Mouse (Mus musculus): ENCODE measurements around the gene Ovca2. TPM values are rescaled to one million over a fixed set of nuclear protein-coding genes. Genes with fewer than 3 reads are reported as not detected.

Ovca2 gene
- polyA plus RNA-seq, 1 experiment from 2014 or later, result 21.0 TPM

DNA sequence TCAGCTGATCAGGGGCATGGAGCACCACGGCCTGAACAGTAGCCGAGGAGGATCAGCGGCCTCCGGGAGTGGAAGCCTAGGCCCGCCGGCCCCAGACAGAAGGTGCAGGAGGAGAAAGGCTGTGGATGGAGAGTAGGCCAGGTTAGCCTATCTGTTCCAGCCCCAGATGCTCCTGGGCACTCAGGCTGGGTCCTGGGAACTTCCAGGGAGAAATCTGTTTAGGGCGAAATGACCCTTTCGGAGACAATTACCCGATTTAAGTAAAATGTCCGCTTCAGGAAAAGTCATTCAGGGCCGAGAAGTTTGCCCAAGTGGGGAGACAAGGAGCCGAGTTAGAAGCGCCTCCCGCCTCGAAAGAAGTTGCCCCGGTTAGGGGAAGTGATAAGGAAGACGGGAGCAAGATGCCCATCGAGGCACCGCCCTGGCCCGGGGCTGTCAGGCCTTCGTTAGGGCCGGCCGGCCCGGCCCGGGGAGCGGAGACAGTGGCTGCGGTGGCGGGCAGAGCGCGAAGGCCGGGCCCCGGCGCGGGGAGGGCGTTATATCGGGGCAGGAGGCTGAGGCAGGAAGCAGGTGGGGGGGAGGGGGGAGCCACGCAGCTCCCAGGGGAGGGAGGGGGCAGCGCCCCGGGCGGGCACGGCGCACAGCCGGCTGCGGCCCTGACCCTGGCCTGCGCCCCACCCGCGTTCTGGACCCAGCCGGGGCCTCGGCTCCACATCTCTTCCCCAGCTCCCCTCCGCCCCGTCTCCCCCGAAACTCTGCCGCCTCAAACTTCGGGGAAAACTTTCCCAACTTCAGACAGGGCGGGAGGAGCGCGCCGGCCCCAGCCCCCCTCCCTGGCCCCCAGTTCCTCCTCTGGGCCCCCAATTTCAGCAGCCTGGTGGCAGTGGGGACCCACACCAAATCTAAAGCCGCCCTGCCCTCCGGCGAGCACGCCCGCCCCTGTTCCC, 10.7 kb downstream of the Ovca2 start:
- peaks cover 75% of the 10 kb centered on the region for H3K4me1 ChIP-seq
- ATAC-seq (ENCODE audit: insufficient read depth, low FRiP score, low read depth), result no peak

GRCm38 (mm10) chr11:75166861-75167642, 11.6 kb downstream of the Ovca2 start:
- H3K9ac ChIP-seq, result peak overlapping the region; percentile 73
- peaks cover 53% of the 10 kb centered on the region for H3K27me3 ChIP-seq (replicated peaks)
- peak overlapping the region; percentile 85 for H3K4me2 ChIP-seq
- peak overlapping the region; percentile 65 for H3K4me3 ChIP-seq (replicated peaks)
- H3K4me1 ChIP-seq, result peaks cover 71% of the 10 kb centered on the region
- WGBS, result 4% methylated on average over 68 of the region's 68 CpGs
- H3K27ac ChIP-seq, result peak overlapping the region; percentile 91
- no peaks in the 10 kb centered on the region for H3K9me3 ChIP-seq
- ATAC-seq (ENCODE audit: insufficient read depth, low FRiP score, low read depth), result no peak
- peaks cover 14% of the 10 kb centered on the region; the same call in 1 of the 2 replicates for H3K36me3 ChIP-seq

More for the DNA sequence above, 10.7 kb downstream of the Ovca2 start:
- Histone ChIP-seq H3K27ac (peak overlapping the region; percentile 91), H3K36me3 (0 out of 2 replicates have a peak, but pooled peaks cover 7% of the 10 kb centered on the region), H3K4me3 (replicated peaks) (peak overlapping the region; percentile 65), H3K27me3 (replicated peaks) (peaks cover 62% of the 10 kb centered on the region), H3K9me3 (no peaks in the 10 kb centered on the region), H3K4me2 (peak overlapping the region; percentile 85), H3K9ac (peak overlapping the region; percentile 73)
- 6% methylated on average over 57 of the region's 63 CpGs for WGBS

DNA sequence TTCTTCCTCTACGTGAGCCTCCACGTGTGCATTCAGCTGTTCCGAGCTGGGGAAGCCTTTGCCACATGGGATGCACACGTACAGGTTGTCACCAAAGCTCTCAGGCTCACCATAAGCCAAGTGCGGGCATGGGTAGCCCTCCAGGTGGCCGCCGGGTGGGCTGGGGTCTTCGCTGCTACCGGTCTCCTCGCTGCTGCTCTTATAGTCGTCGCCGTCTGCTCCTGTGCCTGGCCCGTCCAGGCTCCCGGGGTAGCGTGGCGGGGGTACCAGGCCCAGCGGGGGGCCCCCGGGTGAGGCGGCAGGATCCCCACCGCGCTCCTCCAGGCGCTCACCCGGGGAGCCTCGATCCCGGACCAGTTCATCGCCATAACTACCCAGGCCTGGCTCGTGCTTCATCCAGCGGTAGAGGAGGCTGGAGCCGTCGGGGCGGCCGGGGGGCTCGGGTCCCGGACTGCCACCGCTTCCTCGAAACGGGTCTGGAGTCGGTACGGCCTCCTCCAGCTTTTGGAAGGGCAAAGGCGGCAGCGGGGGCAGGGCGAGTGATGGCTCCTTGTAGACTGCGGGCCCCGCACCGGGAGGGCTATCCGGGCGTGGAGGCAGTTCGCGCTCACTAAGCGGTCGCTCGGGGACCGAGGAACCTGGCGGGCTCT, 12.3 kb downstream of the Ovca2 start:
- peaks cover 14% of the 10 kb centered on the region; the same call in 1 of the 2 replicates for H3K36me3 ChIP-seq
- peaks cover 73% of the 10 kb centered on the region for H3K4me1 ChIP-seq
- H3K27me3 ChIP-seq (replicated peaks), result peaks cover 47% of the 10 kb centered on the region
- WGBS, result 16% methylated on average over 55 of the region's 55 CpGs
- peak overlapping the region; percentile 85 for H3K4me2 ChIP-seq
- H3K4me3 ChIP-seq (replicated peaks), result peak overlapping the region; percentile 65
- peak overlapping the region; percentile 91 for H3K27ac ChIP-seq
- no peaks in the 10 kb centered on the region for H3K9me3 ChIP-seq
- H3K9ac ChIP-seq, result peak overlapping the region; percentile 73
- no peak for ATAC-seq (ENCODE audit: insufficient read depth, low FRiP score, low read depth)

DNA sequence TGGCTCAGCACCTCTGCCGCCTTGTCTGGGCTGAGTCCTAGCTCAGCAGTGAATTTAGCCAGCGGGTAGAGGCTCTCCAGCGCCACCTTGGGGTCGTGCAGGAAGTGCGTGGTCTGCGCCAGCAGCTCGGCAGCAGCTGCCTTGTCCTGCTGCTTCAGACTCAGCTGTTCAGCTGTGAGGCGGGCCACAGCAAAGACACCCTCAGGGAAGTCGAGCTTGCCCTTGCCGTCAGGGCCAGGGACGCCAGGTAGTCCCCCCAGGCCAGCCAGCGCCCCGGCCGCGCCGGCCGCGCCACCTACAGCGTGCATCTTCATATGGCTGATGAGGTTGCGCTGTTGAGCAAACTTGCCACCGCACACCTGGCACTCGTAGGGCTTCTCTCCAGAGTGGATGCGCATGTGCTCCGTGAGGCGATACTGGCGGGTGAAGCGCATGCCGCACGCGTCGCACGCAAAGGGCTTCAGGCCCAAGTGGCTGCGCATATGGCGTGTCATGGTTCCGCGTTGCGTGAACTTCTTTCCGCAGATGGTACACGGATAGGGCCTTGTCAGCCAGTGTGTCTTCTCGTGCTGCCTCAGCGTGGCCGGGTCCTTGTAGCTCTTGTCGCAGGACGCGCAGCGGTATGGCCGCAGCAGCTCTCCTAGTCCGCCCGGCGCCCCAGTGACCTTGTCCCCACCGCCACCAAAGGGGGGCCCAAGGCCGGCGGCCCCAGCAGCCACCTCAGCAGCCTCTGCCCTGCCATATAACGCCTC, 13.0 kb downstream of the Ovca2 start:
- H3K36me3 ChIP-seq, result peaks cover 17% of the 10 kb centered on the region; the same call in 1 of the 2 replicates
- peak overlapping the region; percentile 73 for H3K9ac ChIP-seq
- H3K4me2 ChIP-seq, result peak overlapping the region; percentile 85
- WGBS, result 12% methylated on average over 54 of the region's 54 CpGs
- H3K4me1 ChIP-seq, result peaks cover 76% of the 10 kb centered on the region
- peak overlapping the region; percentile 91 for H3K27ac ChIP-seq
- H3K27me3 ChIP-seq (replicated peaks), result peaks cover 40% of the 10 kb centered on the region
- H3K4me3 ChIP-seq (replicated peaks), result peak overlapping the region; percentile 65
- no peaks in the 10 kb centered on the region for H3K9me3 ChIP-seq
- ATAC-seq (ENCODE audit: insufficient read depth, low FRiP score, low read depth), result no peak

GRCm38 (mm10) chr11:75164750-75165149, 13.9 kb downstream of the Ovca2 start:
- Histone ChIP-seq H3K27ac (peak overlapping the region; percentile 91), H3K27me3 (replicated peaks) (peaks cover 33% of the 10 kb centered on the region), H3K9me3 (no peaks in the 10 kb centered on the region), H3K4me3 (replicated peaks) (peak overlapping the region; percentile 65), H3K4me2 (peak overlapping the region; percentile 85), H3K4me1 (peaks cover 73% of the 10 kb centered on the region), H3K9ac (peak overlapping the region; percentile 22; the same call in 1 of the 2 replicates), H3K36me3 (peaks cover 20% of the 10 kb centered on the region; the same call in 1 of the 2 replicates)
- ATAC-seq (ENCODE audit: insufficient read depth, low FRiP score, low read depth), result no peak
- WGBS, result 13% methylated on average over 15 of the region's 15 CpGs

DNA sequence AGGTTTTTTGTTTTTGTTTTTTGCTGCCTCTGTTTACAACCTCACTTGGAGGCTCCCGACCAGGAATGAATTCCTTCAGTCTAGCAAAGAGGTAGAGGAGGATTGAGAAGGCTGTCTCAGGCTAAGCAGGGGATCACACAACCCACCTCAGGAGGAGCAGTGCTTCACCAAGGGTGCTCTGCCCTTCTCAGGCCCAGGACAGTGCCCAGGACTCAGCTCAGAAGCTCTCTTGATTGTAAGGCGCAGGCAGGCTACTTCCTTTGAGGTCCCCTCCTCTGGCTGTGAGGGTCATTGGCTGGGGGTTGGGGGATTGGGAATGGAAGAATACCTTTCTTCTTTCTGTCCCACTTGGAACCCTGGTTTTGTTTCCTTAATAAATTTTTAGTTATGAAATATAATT, 14.6 kb downstream of the Ovca2 start:
- H3K4me3 ChIP-seq (replicated peaks), result no peak overlapping the region; the same call in 1 of the 2 replicates

DNA sequence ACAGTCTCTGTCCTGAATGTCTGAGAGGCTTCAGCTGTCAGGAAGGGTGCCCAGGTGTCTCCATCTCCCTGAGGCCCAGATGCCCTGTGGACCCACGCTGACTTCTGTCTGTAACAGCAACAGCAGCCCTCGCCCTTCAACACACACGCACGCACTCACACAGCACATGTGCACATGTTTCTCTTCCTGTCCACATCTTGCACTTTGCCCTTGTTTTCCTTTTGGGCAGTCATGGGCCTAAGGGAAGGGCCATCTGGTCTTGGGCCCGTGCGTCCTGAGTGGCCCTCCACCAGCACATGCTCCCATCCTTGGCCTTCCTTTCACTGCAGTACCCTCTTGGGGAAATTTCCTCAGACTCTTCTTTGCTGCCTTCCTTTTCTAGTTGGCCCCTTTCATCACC, 15.3 kb downstream of the Ovca2 start:
- H3K4me2 ChIP-seq, result peak overlapping the region; percentile 85
- H3K36me3 ChIP-seq, result peaks cover 20% of the 10 kb centered on the region; the same call in 1 of the 2 replicates
- no peaks in the 10 kb centered on the region for H3K9me3 ChIP-seq
- no peak overlapping the region for H3K4me3 ChIP-seq (replicated peaks)
- H3K9ac ChIP-seq, result no peak overlapping the region
- peaks cover 26% of the 10 kb centered on the region for H3K27me3 ChIP-seq (replicated peaks)
- WGBS, result 65% methylated on average over 6 of the region's 6 CpGs
- H3K27ac ChIP-seq, result peak overlapping the region; percentile 91
- H3K4me1 ChIP-seq, result peaks cover 74% of the 10 kb centered on the region
- no peak for ATAC-seq (ENCODE audit: insufficient read depth, low FRiP score, low read depth)

More for the DNA sequence above, 14.6 kb downstream of the Ovca2 start:
- Histone ChIP-seq H3K4me2 (peak overlapping the region; percentile 85), H3K4me1 (peaks cover 72% of the 10 kb centered on the region), H3K36me3 (peaks cover 20% of the 10 kb centered on the region; the same call in 1 of the 2 replicates), H3K9me3 (no peaks in the 10 kb centered on the region), H3K27ac (peak overlapping the region; percentile 91), H3K27me3 (replicated peaks) (peaks cover 29% of the 10 kb centered on the region), H3K9ac (peak overlapping the region; percentile 7; the same call in 1 of the 2 replicates)
- no peak for ATAC-seq (ENCODE audit: insufficient read depth, low FRiP score, low read depth)
- 67% methylated on average over 2 of the region's 2 CpGs for WGBS

- no peak overlapping the region for H3K9ac ChIP-seq
- peaks cover 20% of the 10 kb centered on the region; the same call in 1 of the 2 replicates for H3K36me3 ChIP-seq
- H3K4me1 ChIP-seq, result peaks cover 75% of the 10 kb centered on the region
- H3K4me3 ChIP-seq (replicated peaks), result no peak overlapping the region
- 77% methylated on average over 12 of the region's 12 CpGs for WGBS
- no peak for ATAC-seq (ENCODE audit: insufficient read depth, low FRiP score, low read depth)
- peak overlapping the region; percentile 91 for H3K27ac ChIP-seq
- peaks cover 19% of the 10 kb centered on the region for H3K27me3 ChIP-seq (replicated peaks)
- no peaks in the 10 kb centered on the region for H3K9me3 ChIP-seq
- H3K4me2 ChIP-seq, result peak overlapping the region; percentile 85; the same call in 1 of the 2 replicates
Observed at GRCm38 (mm10) chr11:75162591-75163080, 16.0 kb downstream of the Ovca2 start.

- Histone ChIP-seq H3K4me3 (replicated peaks) (no peak overlapping the region), H3K27ac (peak overlapping the region; percentile 91), H3K9me3 (no peaks in the 10 kb centered on the region), H3K27me3 (replicated peaks) (peaks cover 11% of the 10 kb centered on the region; the same call in 1 of the 2 replicates), H3K36me3 (peaks cover 20% of the 10 kb centered on the region; the same call in 1 of the 2 replicates), H3K4me1 (peaks cover 78% of the 10 kb centered on the region), H3K9ac (no peak overlapping the region), H3K4me2 (no peak overlapping the region)
- WGBS, result 34% methylated on average over 4 of the region's 4 CpGs
- ATAC-seq (ENCODE audit: insufficient read depth, low FRiP score, low read depth), result peak; percentile 33; the same call in 1 of the 2 replicates
Observed at GRCm38 (mm10) chr11:75161417-75162008, 17.1 kb downstream of the Ovca2 start.

DNA sequence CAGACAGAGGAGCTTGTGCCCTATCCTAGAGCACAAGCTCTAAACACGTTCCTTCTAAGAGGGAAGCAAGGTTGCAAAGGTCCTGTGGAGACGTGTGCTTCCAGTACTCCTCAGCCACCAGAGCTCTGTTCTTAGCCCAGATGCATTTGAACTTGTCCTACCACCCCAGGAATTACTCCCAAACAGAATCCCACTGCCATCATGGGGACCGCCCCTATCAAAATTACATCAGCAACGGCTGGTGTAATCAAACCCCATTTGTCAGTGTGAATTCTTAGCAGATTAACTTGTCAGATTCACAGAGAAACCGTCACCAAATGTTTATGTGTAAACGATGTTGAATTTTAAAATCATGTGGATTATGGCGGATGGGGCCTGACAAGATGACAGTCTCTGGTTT, 17.7 kb downstream of the Ovca2 start:
- no peak for ATAC-seq (ENCODE audit: insufficient read depth, low FRiP score, low read depth)
- Histone ChIP-seq H3K4me2 (no peak overlapping the region), H3K27ac (peak overlapping the region; percentile 78), H3K4me3 (replicated peaks) (no peak overlapping the region), H3K9me3 (no peaks in the 10 kb centered on the region), H3K27me3 (replicated peaks) (peaks cover 5% of the 10 kb centered on the region; the same call in 1 of the 2 replicates), H3K9ac (no peak overlapping the region), H3K36me3 (peaks cover 20% of the 10 kb centered on the region; the same call in 1 of the 2 replicates), H3K4me1 (peaks cover 78% of the 10 kb centered on the region)
- 49% methylated on average over 7 of the region's 7 CpGs for WGBS
